Mouse (Mus musculus) liver, embryonic 12.5 days (tissue): ENCODE measurements around the gene Kcnd3. TPM values are rescaled to one million over a fixed set of nuclear protein-coding genes. Genes with fewer than 3 reads are reported as not detected.

ENCODE experiments used
- ATAC-seq: fragments of 200-750 bp; cut with Nextera tagmentation; 2 replicates; pipeline ENCODE4 v1.8.0; 2017; ENCODE audit warnings: moderate number of reproducible peaks, mild to moderate bottlenecking, moderate library complexity
- H3K27ac ChIP-seq: fragments of 300-500 bp; sonication (generic); 2 replicates; pipeline ENCODE4 v1.5.1; 2016; ENCODE audit warnings: mild to moderate bottlenecking
- H3K27me3 ChIP-seq: fragments of 300-500 bp; sonication (generic); replicated peaks from 2 replicates; pipeline ENCODE4 v1.6.1; 2016; ENCODE audit warnings: mild to moderate bottlenecking, moderate library complexity
- H3K36me3 ChIP-seq: fragments of 300-500 bp; sonication (generic); 2 replicates; pipeline ENCODE4 v1.6.1; 2016; ENCODE audit warnings: mild to moderate bottlenecking, moderate library complexity
- H3K4me1 ChIP-seq: fragments of 300-500 bp; sonication (generic); 2 replicates; pipeline ENCODE4 v1.6.1; 2016
- H3K4me2 ChIP-seq: fragments of 300-500 bp; sonication (generic); 2 replicates; pipeline ENCODE4 v1.6.1; 2016; ENCODE audit warnings: mild to moderate bottlenecking, moderate library complexity
- H3K4me3 ChIP-seq: fragments of 300-500 bp; sonication (generic); 2 replicates; pipeline ENCODE4 v1.5.1; 2016; ENCODE audit warnings: mild to moderate bottlenecking, moderate library complexity
- H3K9ac ChIP-seq: fragments of 300-500 bp; sonication (generic); 2 replicates; pipeline ENCODE4 v1.6.1; 2016; ENCODE audit warnings: mild to moderate bottlenecking, moderate library complexity
- H3K9me3 ChIP-seq: fragments of 300-500 bp; sonication (generic); replicated peaks from 2 replicates; pipeline ENCODE4 v1.6.1; 2016; ENCODE audit warnings: mild to moderate bottlenecking, moderate library complexity
- WGBS: fragments of 180-500 bp; shearing (Covaris S2); methylation state at CpG from one replicate; pipeline ENCODE4 v1.1.7; 2016; ENCODE audit not compliant: insufficient replicate concordance; 5-methylcytosine and 5-hydroxymethylcytosine counted together
- polyA plus RNA-seq: library from polyadenylated mRNA; unstranded; fragments of >200 nt; fragmentation: Nextera tagmentation; extraction: Ambion mirVana; gene quantifications from 2 replicates; pipeline ENCODE4 v1.2.1, GENCODE M21; 2016

Kcnd3 gene
- polyA plus RNA-seq, 1 experiment from 2014 or later: 0.26 TPM

GRCm38 (mm10) chr3:105422391-105422790, 29.7 kb upstream of the Kcnd3 start:
- no peaks in the 10 kb centered on the region for H3K9me3 ChIP-seq
- no peak overlapping the region for H3K9ac ChIP-seq
- H3K4me1 ChIP-seq: no peaks in the 10 kb centered on the region
- no peaks in the 10 kb centered on the region for H3K36me3 ChIP-seq
- no peak overlapping the region for H3K4me2 ChIP-seq
- H3K27ac ChIP-seq: no peak overlapping the region
- H3K4me3 ChIP-seq: no peak overlapping the region
- no peak for ATAC-seq
- no peaks in the 10 kb centered on the region for H3K27me3 ChIP-seq

DNA sequence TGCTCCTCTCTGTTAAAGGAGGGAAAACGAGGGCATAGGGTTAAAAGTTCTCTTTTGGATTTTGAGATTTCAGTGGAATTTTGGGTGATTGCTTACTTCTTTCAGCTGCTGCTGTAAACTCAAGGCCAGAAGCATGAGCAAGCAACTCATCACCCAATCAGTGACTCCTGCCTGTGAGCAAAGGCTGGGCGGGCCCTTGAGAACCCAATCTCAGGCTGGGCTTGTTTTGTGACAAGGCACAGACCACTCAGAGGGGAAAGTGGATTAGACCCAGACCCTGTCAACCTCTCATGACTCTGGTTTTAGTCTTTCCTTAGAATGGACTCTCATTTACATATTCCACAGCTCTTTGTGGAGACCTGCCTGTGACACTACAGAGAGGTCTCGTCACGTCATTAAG, 28.7 kb upstream of the Kcnd3 start:
- Histone ChIP-seq H3K9ac (no peak overlapping the region), H3K4me1 (no peaks in the 10 kb centered on the region), H3K4me3 (no peak overlapping the region), H3K9me3 (no peaks in the 10 kb centered on the region), H3K27me3 (no peaks in the 10 kb centered on the region), H3K27ac (no peak overlapping the region), H3K36me3 (no peaks in the 10 kb centered on the region), H3K4me2 (no peak overlapping the region)
- ATAC-seq: no peak
- 58% methylated on average over 4 of the region's 4 CpGs for WGBS

GRCm38 (mm10) chr3:105428586-105428985, 23.5 kb upstream of the Kcnd3 start:
- Histone ChIP-seq H3K4me1 (no peaks in the 10 kb centered on the region), H3K4me3 (no peak overlapping the region), H3K9ac (no peak overlapping the region), H3K36me3 (no peaks in the 10 kb centered on the region), H3K4me2 (no peak overlapping the region), H3K27me3 (no peaks in the 10 kb centered on the region), H3K9me3 (no peaks in the 10 kb centered on the region), H3K27ac (no peak overlapping the region)
- ATAC-seq: no peak

DNA sequence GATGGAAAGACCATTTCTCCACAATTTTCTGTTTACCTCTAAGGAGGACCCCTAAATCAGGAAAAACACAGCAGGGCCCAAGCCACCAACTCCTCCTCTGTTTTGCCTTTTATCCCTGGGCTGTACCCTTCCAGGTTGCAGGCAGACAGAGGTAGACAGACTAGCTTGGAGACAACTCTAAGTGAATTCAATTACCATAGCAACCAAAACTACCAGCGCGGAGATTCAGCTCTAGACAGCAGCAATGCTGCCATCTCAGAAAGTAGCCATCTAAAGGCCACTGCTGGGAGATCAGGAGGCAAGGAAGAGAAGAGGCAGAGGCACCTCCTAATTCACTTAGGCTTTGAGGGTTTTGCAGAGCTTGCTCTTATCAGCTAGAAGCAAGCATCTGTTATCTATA, 15.7 kb upstream of the Kcnd3 start:
- Histone ChIP-seq H3K9ac (no peak overlapping the region), H3K4me1 (no peaks in the 10 kb centered on the region), H3K4me3 (no peak overlapping the region), H3K27me3 (no peaks in the 10 kb centered on the region; the same call in 1 of the 2 replicates), H3K36me3 (no peaks in the 10 kb centered on the region), H3K9me3 (no peaks in the 10 kb centered on the region), H3K4me2 (no peak overlapping the region), H3K27ac (no peak overlapping the region)
- 36% methylated on average over 2 of the region's 2 CpGs for WGBS
- ATAC-seq: no peak

- ATAC-seq: no peak
- Histone ChIP-seq H3K9ac (no peak overlapping the region), H3K27me3 (no peaks in the 10 kb centered on the region; the same call in 1 of the 2 replicates), H3K4me2 (no peak overlapping the region), H3K36me3 (no peaks in the 10 kb centered on the region), H3K4me1 (no peaks in the 10 kb centered on the region), H3K4me3 (no peak overlapping the region), H3K9me3 (no peaks in the 10 kb centered on the region), H3K27ac (no peak overlapping the region)
- 56% methylated on average over 11 of the region's 11 CpGs for WGBS
Observed at GRCm38 (mm10) chr3:105436971-105437370, 15.2 kb upstream of the Kcnd3 start.

GRCm38 (mm10) chr3:105440873-105441495, 11.1 kb upstream of the Kcnd3 start:
- Histone ChIP-seq H3K27me3 (no peaks in the 10 kb centered on the region; the same call in 1 of the 2 replicates), H3K27ac (no peak overlapping the region), H3K36me3 (no peaks in the 10 kb centered on the region), H3K9ac (no peak overlapping the region), H3K4me2 (no peak overlapping the region), H3K4me3 (no peak overlapping the region), H3K9me3 (no peaks in the 10 kb centered on the region), H3K4me1 (no peaks in the 10 kb centered on the region)
- no peak for ATAC-seq
- 34% methylated on average over 4 of the region's 4 CpGs for WGBS

DNA sequence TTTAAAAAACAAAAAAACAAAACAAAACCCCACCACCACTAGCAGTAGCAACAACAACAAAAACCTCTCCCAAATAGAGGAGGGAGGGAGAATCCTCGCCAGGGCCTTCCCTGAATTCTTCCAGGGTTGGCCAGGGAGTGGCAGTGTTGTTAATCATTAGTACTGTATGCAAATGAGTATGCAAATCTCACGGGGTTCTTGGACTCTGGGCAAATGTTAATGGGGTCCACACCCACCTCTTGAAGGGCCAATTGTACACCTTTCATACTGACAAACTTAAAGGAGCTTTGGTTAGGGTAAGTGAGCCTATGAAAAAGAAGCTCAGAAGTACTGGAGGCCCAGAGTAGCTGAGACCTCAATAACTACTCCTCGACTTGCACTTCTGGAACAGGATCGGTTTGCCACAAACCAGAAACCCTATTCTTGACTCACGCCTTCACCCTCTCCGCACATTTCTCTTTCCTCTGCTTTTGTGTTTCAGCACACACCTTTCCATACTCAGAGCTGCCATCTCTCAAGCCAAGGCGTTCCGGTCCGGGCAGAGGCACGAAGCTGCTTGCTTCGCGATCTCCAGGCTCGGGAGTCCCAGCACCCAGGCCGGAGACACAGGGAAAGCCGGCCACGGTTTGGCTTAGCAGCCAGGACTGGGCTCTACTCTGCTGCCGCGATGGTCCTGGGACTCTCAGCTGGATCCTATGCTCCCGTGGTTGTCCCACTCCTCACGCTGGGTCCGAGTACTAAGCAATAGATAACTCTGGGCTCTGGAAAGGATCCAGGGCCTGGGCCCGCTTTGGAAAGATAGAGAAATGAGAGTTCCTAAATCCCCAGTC, 1.3 kb upstream of the Kcnd3 start:
- Histone ChIP-seq H3K4me1 (peaks cover 19% of the 10 kb centered on the region), H3K4me3 (no peak overlapping the region), H3K4me2 (peak overlapping the region; percentile 76), H3K36me3 (no peaks in the 10 kb centered on the region), H3K27me3 (peaks cover 89% of the 10 kb centered on the region), H3K9ac (no peak overlapping the region), H3K27ac (no peak overlapping the region), H3K9me3 (no peaks in the 10 kb centered on the region)
- ATAC-seq: no peak
- 2% methylated on average over 22 of the region's 22 CpGs for WGBS

DNA sequence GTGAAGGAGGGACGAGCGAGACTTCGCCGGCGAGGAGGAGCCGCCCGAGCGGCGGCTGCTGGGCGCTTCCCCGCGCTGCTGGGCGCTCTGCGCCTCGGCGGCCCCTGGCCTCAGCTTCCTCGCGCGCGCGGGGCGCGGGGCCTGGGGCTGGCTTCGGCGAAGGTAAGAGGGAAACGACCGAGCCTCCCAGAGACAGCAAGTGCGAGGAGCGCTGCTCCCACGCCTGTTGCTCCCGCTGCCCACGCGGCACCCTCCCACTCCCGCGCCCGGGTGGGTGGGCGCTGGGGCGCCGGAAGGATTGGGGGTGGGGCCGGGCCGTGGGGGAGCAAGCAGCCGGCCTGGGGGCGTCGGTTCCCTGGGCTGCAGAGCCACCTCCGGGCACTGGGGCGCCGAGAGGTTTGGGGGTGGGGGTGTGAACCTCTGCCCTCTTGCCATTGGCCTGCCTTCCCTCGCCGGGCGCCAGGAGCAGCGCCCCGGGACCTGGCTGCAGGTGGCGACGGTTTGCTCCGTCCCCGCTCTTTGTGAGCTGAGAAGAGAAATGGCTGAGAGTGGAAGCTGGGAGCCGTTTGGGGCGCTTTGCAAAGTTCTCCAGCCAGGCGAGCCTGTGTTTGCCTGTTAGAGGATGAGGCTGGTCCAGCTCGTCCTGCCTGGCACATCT, 555 bp downstream of the Kcnd3 start:
- Histone ChIP-seq H3K27ac (no peak overlapping the region), H3K36me3 (no peaks in the 10 kb centered on the region), H3K9me3 (no peaks in the 10 kb centered on the region), H3K4me1 (peaks cover 19% of the 10 kb centered on the region), H3K4me3 (peak overlapping the region; percentile 55), H3K4me2 (peak overlapping the region; percentile 76), H3K9ac (peak overlapping the region; percentile 50; the same call in 1 of the 2 replicates), H3K27me3 (peaks cover 97% of the 10 kb centered on the region)
- ATAC-seq: no peak; the same call in 1 of the 2 replicates
- under 1% methylated on average over 51 of the region's 60 CpGs for WGBS

DNA sequence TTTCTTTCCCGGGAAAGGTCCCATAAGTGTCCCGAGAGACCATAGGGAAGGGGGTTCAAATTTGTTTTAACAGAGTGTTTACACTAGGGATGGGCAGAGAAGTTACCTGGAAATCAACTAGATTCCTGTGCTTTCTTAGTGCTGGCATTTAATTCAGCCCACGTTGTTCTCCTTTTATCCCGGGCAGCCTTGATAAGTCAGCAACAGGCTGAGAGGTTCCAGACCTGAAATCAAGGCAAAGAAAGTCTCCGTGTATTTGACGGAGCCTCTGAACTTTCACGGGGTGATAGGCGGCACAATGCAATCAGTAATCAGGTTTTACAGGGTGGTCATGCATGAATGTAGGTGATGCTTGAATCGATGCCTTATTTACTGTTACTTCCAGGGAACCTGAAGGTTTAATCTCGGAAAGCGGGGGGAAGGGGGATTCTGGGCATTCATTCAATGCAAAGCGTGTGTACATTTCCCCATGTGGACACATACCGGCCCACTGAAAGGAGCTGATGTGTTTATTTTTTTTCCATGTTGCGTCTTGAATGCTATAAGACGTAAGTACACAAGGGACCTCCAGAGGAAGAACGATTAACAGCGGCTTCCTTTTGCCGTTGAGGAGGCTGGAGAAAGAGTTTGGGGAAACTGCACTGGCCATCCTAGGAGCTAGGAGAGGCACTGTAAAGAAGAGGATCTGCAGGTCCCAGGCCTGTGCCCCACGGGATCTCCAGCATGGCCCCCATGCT, 1.3 kb downstream of the Kcnd3 start:
- no peak overlapping the region for H3K27ac ChIP-seq
- H3K4me2 ChIP-seq: peak overlapping the region; percentile 76; the same call in 1 of the 2 replicates
- peaks cover 92% of the 10 kb centered on the region for H3K27me3 ChIP-seq

GRCm38 (mm10) chr3:105457657-105458056, 5.5 kb downstream of the Kcnd3 start:
- ATAC-seq: no peak
- Histone ChIP-seq H3K4me2 (no peak overlapping the region), H3K36me3 (no peaks in the 10 kb centered on the region), H3K9ac (no peak overlapping the region), H3K9me3 (no peaks in the 10 kb centered on the region), H3K27me3 (peaks cover 50% of the 10 kb centered on the region), H3K4me3 (no peak overlapping the region), H3K27ac (no peak overlapping the region), H3K4me1 (peaks cover 3% of the 10 kb centered on the region)
- 52% methylated on average over 4 of the region's 4 CpGs for WGBS

More for the DNA sequence above, 1.3 kb downstream of the Kcnd3 start:
- no peak overlapping the region for H3K9ac ChIP-seq
- no peaks in the 10 kb centered on the region for H3K36me3 ChIP-seq
- H3K4me1 ChIP-seq: peaks cover 19% of the 10 kb centered on the region
- ATAC-seq: no peak
- 6% methylated on average over 19 of the region's 19 CpGs for WGBS
- H3K9me3 ChIP-seq: no peaks in the 10 kb centered on the region
- peak overlapping the region; percentile 55 for H3K4me3 ChIP-seq

- Histone ChIP-seq H3K27ac (no peak overlapping the region), H3K36me3 (no peaks in the 10 kb centered on the region), H3K4me3 (no peak overlapping the region), H3K9ac (no peak overlapping the region), H3K27me3 (0 out of 2 replicates have a peak, but pooled peaks cover 3% of the 10 kb centered on the region), H3K4me1 (no peaks in the 10 kb centered on the region), H3K4me2 (no peak overlapping the region), H3K9me3 (no peaks in the 10 kb centered on the region)
- ATAC-seq: no peak
- 59% methylated on average over 8 of the region's 8 CpGs for WGBS
Observed at GRCm38 (mm10) chr3:105466538-105466937, 14.4 kb downstream of the Kcnd3 start.

GRCm38 (mm10) chr3:105472564-105472963, 20.4 kb downstream of the Kcnd3 start:
- H3K27me3 ChIP-seq: no peaks in the 10 kb centered on the region
- H3K4me3 ChIP-seq: no peak overlapping the region
- no peak overlapping the region for H3K27ac ChIP-seq
- no peak for ATAC-seq
- H3K9me3 ChIP-seq: no peaks in the 10 kb centered on the region
- no peak overlapping the region for H3K9ac ChIP-seq
- no peak overlapping the region for H3K4me2 ChIP-seq
- WGBS: 51% methylated on average over 1 of the region's 1 CpGs
- H3K36me3 ChIP-seq: no peaks in the 10 kb centered on the region
- H3K4me1 ChIP-seq: no peaks in the 10 kb centered on the region
